Mouse (Mus musculus) frontal cortex, postnatal 25 days (tissue): ENCODE measurements at regions not wholly inside any gene's neighbourhood (a gene's known extent, or its start where the extent isn't known, plus 50 kb on each side); places are given as distances from the start of the nearest gene placed in this dataset.
A peak's percentile ranks its signal among the peaks of the same experiment; 100 is the strongest.

Source experiments
- DNase-seq, 2 experiments: peaks; one replicate each; pipeline ENCODE4 v3.0.0; 2022; ENCODE audit warnings: low spot score in 2 of 2

GRCm38 (mm10) chr1:164631679-164632078, 164.8 kb upstream of the Dpt start:
- DNase-seq, result no peak

GRCm38 (mm10) chr1:164628840-164629239, 167.6 kb upstream of the Dpt start:
- DNase-seq, result no peak

- DNase-seq, result no peak
These were observed 164.8 kb upstream of the Atp1b1 start for GRCm38 (mm10) chr1:164622946-164623345.

GRCm38 (mm10) chr1:164622417-164622816, 164.3 kb upstream of the Atp1b1 start:
- DNase-seq, result no peak

- DNase-seq, result no peak
These were observed 162.0 kb upstream of the Atp1b1 start for GRCm38 (mm10) chr1:164620129-164620528.

GRCm38 (mm10) chr1:164617871-164618270, 159.7 kb upstream of the Atp1b1 start:
- no peak for DNase-seq

- DNase-seq, result no peak
These were observed 148.9 kb upstream of the Atp1b1 start for GRCm38 (mm10) chr1:164607061-164607460.

- DNase-seq, result no peak
These were observed 148.1 kb upstream of the Atp1b1 start for GRCm38 (mm10) chr1:164606141-164606754.

GRCm38 (mm10) chr1:164603433-164603832, 145.3 kb upstream of the Atp1b1 start:
- no peak for DNase-seq

GRCm38 (mm10) chr1:164602568-164602967, 144.4 kb upstream of the Atp1b1 start:
- no peak for DNase-seq

GRCm38 (mm10) chr1:164590205-164590613, 132.1 kb upstream of the Atp1b1 start:
- no peak for DNase-seq

- DNase-seq, result peak in 1 of 2 experiments; percentile 48
These were observed 128.2 kb upstream of the Atp1b1 start for GRCm38 (mm10) chr1:164586066-164586989.

GRCm38 (mm10) chr1:164576856-164577489, 118.8 kb upstream of the Atp1b1 start:
- peak in 1 of 2 experiments; percentile 56 for DNase-seq

- no peak for DNase-seq
These were observed 115.5 kb upstream of the Atp1b1 start for GRCm38 (mm10) chr1:164573639-164574038.

- DNase-seq, result no peak
These were observed 114.0 kb upstream of the Atp1b1 start for GRCm38 (mm10) chr1:164572183-164572582.

GRCm38 (mm10) chr1:164571496-164572078, 113.4 kb upstream of the Atp1b1 start:
- DNase-seq, result no peak

- DNase-seq, result no peak
These were observed 106.7 kb upstream of the Atp1b1 start for GRCm38 (mm10) chr1:164564847-164565246.

GRCm38 (mm10) chr1:164559546-164560228, 101.5 kb upstream of the Atp1b1 start:
- DNase-seq, result no peak

- no peak for DNase-seq
These were observed 94.5 kb upstream of the Atp1b1 start for GRCm38 (mm10) chr1:164552658-164553057.

GRCm38 (mm10) chr1:164551019-164551418, 92.9 kb upstream of the Atp1b1 start:
- DNase-seq, result no peak

- no peak for DNase-seq
These were observed 92.4 kb upstream of the Atp1b1 start for GRCm38 (mm10) chr1:164550596-164550995.
